Mouse (Mus musculus) intestine, embryonic 14.5 days (tissue): ENCODE data around the gene Bpifa6. TPM values are rescaled to one million over a fixed set of nuclear protein-coding genes. Genes with fewer than 3 reads are reported as not detected.
A peak's percentile ranks its signal among the peaks of the same experiment; 100 is the strongest.
"Not testable (repeated sequence)": the region's sequence is repeated elsewhere in the genome, so short reads cannot be mapped to it uniquely, and the experiment has no call there.

Source experiments
- ATAC-seq: fragments of 200-750 bp; cut with Nextera tagmentation; replicated peaks from 2 replicates; pipeline ENCODE4 v1.8.0; 2017; ENCODE audit warnings: low read depth, moderate number of reproducible peaks, moderate TSS enrichment, moderate library complexity; ENCODE audit not compliant: low FRiP score, low TSS enrichment
- DNase-seq: peaks from one replicate; pipeline ENCODE4 v3.0.0-alpha.2; 2018; ENCODE audit warnings: low spot score
- H3K27ac ChIP-seq: fragments of 300-500 bp; sonication (generic); 2 replicates; pipeline ENCODE4 v1.5.1; 2014; ENCODE audit warnings: low read depth, mild to moderate bottlenecking, control low read depth
- H3K27me3 ChIP-seq: fragments of 300-500 bp; sonication (generic); replicated peaks from 2 replicates; pipeline ENCODE4 v1.6.1; 2014; ENCODE audit warnings: low read length, control low read depth; ENCODE audit not compliant: control insufficient read depth, insufficient read depth
- H3K36me3 ChIP-seq: fragments of 300-500 bp; sonication (generic); 2 replicates; pipeline ENCODE4 v1.6.1; 2014; ENCODE audit warnings: low read length, control low read depth; ENCODE audit not compliant: control insufficient read depth, insufficient read depth
- H3K4me1 ChIP-seq: fragments of 300-500 bp; sonication (generic); replicated peaks from 2 replicates; pipeline ENCODE4 v1.6.1; 2014; ENCODE audit warnings: low read length, control low read depth, mixed read lengths; ENCODE audit not compliant: control insufficient read depth, insufficient read depth
- H3K4me2 ChIP-seq: fragments of 300-500 bp; sonication (generic); 2 replicates; pipeline ENCODE4 v1.6.1; 2014; ENCODE audit warnings: low read length
- H3K4me3 ChIP-seq: fragments of 300-500 bp; sonication (generic); 2 replicates; pipeline ENCODE4 v1.5.1; 2014; ENCODE audit warnings: low read depth, low read length, control low read depth, mixed read lengths
- H3K9ac ChIP-seq: fragments of 300-500 bp; sonication (generic); 2 replicates; pipeline ENCODE4 v1.6.1; 2014; ENCODE audit warnings: mild to moderate bottlenecking, low read length
- H3K9me3 ChIP-seq: fragments of 300-500 bp; sonication (generic); 2 replicates; pipeline ENCODE4 v1.6.1; 2016; ENCODE audit warnings: low read length, control low read depth; ENCODE audit not compliant: control insufficient read depth
- WGBS: fragments of 180-500 bp; shearing (Covaris S2); extraction: QIAGEN DNeasy Blood & Tissue Kit; methylation state at CpG from one replicate; pipeline ENCODE4 v1.1.7; 2014; 5-methylcytosine and 5-hydroxymethylcytosine counted together
- polyA plus RNA-seq: library from polyadenylated mRNA; unstranded; fragments of >200 nt; fragmentation: Nextera tagmentation; extraction: Ambion mirVana; gene quantifications from 2 replicates; pipeline ENCODE4 v1.2.1, GENCODE M21; 2014

Gene Bpifa6
- polyA plus RNA-seq, 1 experiment from 2014 or later: not detected

- no peaks in the 10 kb centered on the region for H3K36me3 ChIP-seq
- no peak overlapping the region for H3K27ac ChIP-seq
- H3K4me3 ChIP-seq: no peak overlapping the region
- no peak overlapping the region for H3K4me2 ChIP-seq
- no peaks in the 10 kb centered on the region for H3K4me1 ChIP-seq
- no peak for ATAC-seq
- no peak overlapping the region for H3K9ac ChIP-seq
- no peak for DNase-seq
- no peaks in the 10 kb centered on the region for H3K9me3 ChIP-seq
- 86% methylated on average over 4 of the region's 4 CpGs for WGBS
- H3K27me3 ChIP-seq: no peaks in the 10 kb centered on the region
Observed at GRCm38 (mm10) chr2:154005734-154006133, 31.0 kb downstream of the Bpifa6 start.

DNA sequence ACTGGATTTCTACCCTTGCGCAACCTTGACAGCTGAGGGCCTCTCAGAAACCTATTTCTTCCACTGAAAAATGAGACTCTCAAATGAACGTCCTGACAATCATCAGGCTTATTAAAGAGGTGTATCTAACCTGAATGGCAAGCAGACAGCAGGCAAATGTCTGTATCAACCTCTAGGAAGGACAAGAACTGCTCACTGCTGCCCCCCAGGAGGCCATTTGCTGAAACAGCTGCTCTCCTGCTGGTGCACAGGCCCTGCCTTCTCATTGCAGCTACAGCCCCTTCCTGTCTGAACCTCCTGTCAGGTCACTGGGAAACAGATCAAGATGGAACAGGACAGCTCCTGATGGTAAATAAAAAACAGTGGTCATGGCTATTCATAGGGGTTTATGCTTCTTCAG lies 31.6 kb downstream of the Bpifa6 start:
- no peak overlapping the region for H3K4me3 ChIP-seq
- H3K9ac ChIP-seq: no peak overlapping the region
- ATAC-seq (no peak), DNase-seq (no peak)
- no peak overlapping the region for H3K4me2 ChIP-seq
- WGBS: 85% methylated on average over 2 of the region's 2 CpGs
- H3K27me3 ChIP-seq: no peaks in the 10 kb centered on the region
- no peaks in the 10 kb centered on the region for H3K36me3 ChIP-seq
- H3K27ac ChIP-seq: no peak overlapping the region
- no peaks in the 10 kb centered on the region for H3K4me1 ChIP-seq
- no peaks in the 10 kb centered on the region for H3K9me3 ChIP-seq

GRCm38 (mm10) chr2:154007381-154007780 lies 32.6 kb downstream of the Bpifa6 start:
- 77% methylated on average over 1 of the region's 1 CpGs for WGBS
- Histone ChIP-seq H3K27ac (no peak overlapping the region), H3K4me3 (no peak overlapping the region)

GRCm38 (mm10) chr2:154007965-154008364 lies 33.2 kb downstream of the Bpifa6 start, which contains the start of gene Bpifa2:
TSS of gene Bpifa2 (plus strand) at chr2:154008265.
- 79% methylated on average over 3 of the region's 3 CpGs for WGBS
- H3K36me3 ChIP-seq: no peaks in the 10 kb centered on the region
- H3K9ac ChIP-seq: no peak within 1 kb of the TSS

More at GRCm38 (mm10) chr2:154007381-154007780, 32.6 kb downstream of the Bpifa6 start:
- Histone ChIP-seq H3K36me3 (no peaks in the 10 kb centered on the region), H3K27me3 (no peaks in the 10 kb centered on the region), H3K9me3 (no peaks in the 10 kb centered on the region), H3K9ac (no peak overlapping the region), H3K4me2 (no peak overlapping the region), H3K4me1 (no peaks in the 10 kb centered on the region)
- no peak for DNase-seq
- ATAC-seq: no peak

DNA sequence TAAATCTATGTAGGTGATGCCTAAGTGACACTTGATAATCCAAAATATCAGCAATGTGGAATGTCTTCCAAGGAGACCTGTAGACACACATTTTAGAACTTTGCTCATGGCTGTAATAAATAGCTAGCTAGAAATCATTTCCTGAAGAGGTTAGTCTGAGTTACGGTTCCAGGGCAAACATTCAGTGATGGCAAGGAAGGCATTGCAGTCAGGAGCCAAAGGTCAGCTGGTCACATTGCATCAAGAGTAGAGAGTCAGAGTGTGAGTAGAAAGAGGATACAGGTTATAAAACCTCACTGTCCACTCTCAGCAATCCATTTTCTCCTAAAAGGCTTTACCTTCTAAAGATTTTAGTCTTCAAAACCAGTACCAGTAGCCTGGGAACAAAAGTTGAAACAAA lies 43.2 kb downstream of the Bpifa6 start:
- H3K4me3 ChIP-seq: no peak overlapping the region
- H3K4me2 ChIP-seq: no peak overlapping the region
- no peaks in the 10 kb centered on the region for H3K36me3 ChIP-seq
- WGBS: 72% methylated on average over 1 of the region's 1 CpGs
- DNase-seq: no peak
- H3K27ac ChIP-seq: no peak overlapping the region
- no peaks in the 10 kb centered on the region for H3K9me3 ChIP-seq
- ATAC-seq: no peak
- no peaks in the 10 kb centered on the region for H3K4me1 ChIP-seq
- H3K9ac ChIP-seq: no peak overlapping the region
- no peaks in the 10 kb centered on the region for H3K27me3 ChIP-seq

More at GRCm38 (mm10) chr2:154007965-154008364, 33.2 kb downstream of the Bpifa6 start, which contains the start of gene Bpifa2:
- H3K27me3 ChIP-seq: no peaks in the 10 kb centered on the region
- ATAC-seq (no peak), DNase-seq (no peak)
- H3K9me3 ChIP-seq: no peaks in the 10 kb centered on the region
- H3K4me3 ChIP-seq: no peak within 1 kb of the TSS
- H3K4me2 ChIP-seq: no peak within 1 kb of the TSS
- no peaks in the 10 kb centered on the region for H3K4me1 ChIP-seq
- H3K27ac ChIP-seq: no peak within 1 kb of the TSS

- not testable (repeated sequence) for H3K4me2 ChIP-seq, DNase-seq, H3K4me3 ChIP-seq, H3K27ac ChIP-seq, H3K27me3 ChIP-seq, H3K9me3 ChIP-seq, H3K36me3 ChIP-seq, H3K9ac ChIP-seq, ATAC-seq, H3K4me1 ChIP-seq
- WGBS: 88% methylated on average over 4 of the region's 4 CpGs
Observed at GRCm38 (mm10) chr2:154024676-154025075, 49.9 kb downstream of the Bpifa6 start.

- no peak overlapping the region for H3K27ac ChIP-seq
- H3K4me2 ChIP-seq: no peak overlapping the region
- DNase-seq (peak; percentile 64), ATAC-seq (no peak)
- H3K36me3 ChIP-seq: no peaks in the 10 kb centered on the region
- no peaks in the 10 kb centered on the region for H3K4me1 ChIP-seq
- no peak overlapping the region for H3K9ac ChIP-seq
- 56% methylated on average over 2 of the region's 2 CpGs for WGBS
- no peak overlapping the region for H3K4me3 ChIP-seq
- H3K9me3 ChIP-seq: no peaks in the 10 kb centered on the region
- H3K27me3 ChIP-seq: no peaks in the 10 kb centered on the region
Observed at GRCm38 (mm10) chr2:154038932-154039331, 64.2 kb downstream of the Bpifa6 start.

- H3K4me2 ChIP-seq: no peak overlapping the region
- H3K36me3 ChIP-seq: no peaks in the 10 kb centered on the region
- no peak for ATAC-seq
- H3K9me3 ChIP-seq: no peaks in the 10 kb centered on the region
- H3K4me1 ChIP-seq: no peaks in the 10 kb centered on the region
- no peak for DNase-seq
- H3K27me3 ChIP-seq: no peaks in the 10 kb centered on the region
- H3K4me3 ChIP-seq: no peak overlapping the region
- no peak overlapping the region for H3K27ac ChIP-seq
- WGBS: 90% methylated on average over 3 of the region's 3 CpGs
- H3K9ac ChIP-seq: no peak overlapping the region
Observed at GRCm38 (mm10) chr2:154044743-154045142, 70.0 kb downstream of the Bpifa6 start.
